Comparison of ENCODE assay signal across 14 mouse cellular contexts in genomic region chr8:107671471-107671870, GRCm38 (mm10).
DNase-seq lines count a peak whose midpoint lies in the region; ATAC-seq and TF ChIP-seq lines count a peak whose summit lies in the region.
"Had no signal": no experiment of that assay in that cellular context is flagged by ENCODE, and none has a peak within 500 bp of the region (broad histone marks: within the 10 kb centered on the region; RNA-seq: fewer than 3 reads in every experiment).

No protein-coding gene starts in this region.

- TF ChIP-seq CTCF in lung, embryonic 14.5 days (IDR thresholded peaks at IDR 0.05; ENCODE audit: low read depth): no peak

- no peak for ATAC-seq in lung, embryonic 14.5 days (ENCODE audit: insufficient read depth)
- peak; percentile 80 for ATAC-seq in hindbrain, embryonic 16.5 days
- ATAC-seq in neural tube, embryonic 15.5 days (ENCODE audit: low FRiP score): peak; percentile 66; the same call in 1 of the 2 replicates
- ATAC-seq in kidney, embryonic 16.5 days (ENCODE audit: low FRiP score, low TSS enrichment): no peak

- no peak overlapping the region for H3K4me2 ChIP-seq in lung, embryonic 14.5 days
- peak overlapping the region; percentile 9 for H3K4me2 ChIP-seq in hindbrain, embryonic 16.5 days (ENCODE audit: low read length)
- H3K4me2 ChIP-seq in neural tube, embryonic 15.5 days: peak overlapping the region; percentile 22; the same call in 1 of the 2 replicates
- no peak overlapping the region for H3K4me2 ChIP-seq in kidney, embryonic 16.5 days (replicated peaks; ENCODE audit: low read depth, low read length)
- H3K4me2 ChIP-seq: limb, embryonic 15.5 days had no signal

- H3K27ac ChIP-seq in lung, embryonic 14.5 days (ENCODE audit: low read depth): no peak overlapping the region
- H3K27ac ChIP-seq in hindbrain, embryonic 16.5 days (ENCODE audit: low read depth, low read length): no peak overlapping the region
- no peak overlapping the region for H3K27ac ChIP-seq in neural tube, embryonic 15.5 days (replicated peaks)
- H3K27ac ChIP-seq in kidney, embryonic 16.5 days (ENCODE audit: low read length): no peak overlapping the region
- H3K27ac ChIP-seq: limb, embryonic 15.5 days; macrophage had no signal

- no peak overlapping the region for H3K4me3 ChIP-seq in lung, embryonic 14.5 days (ENCODE audit: low read depth, low read length)
- H3K4me3 ChIP-seq in hindbrain, embryonic 16.5 days (ENCODE audit: low read length): no peak overlapping the region
- no peak overlapping the region for H3K4me3 ChIP-seq in neural tube, embryonic 15.5 days (replicated peaks)
- no peak overlapping the region for H3K4me3 ChIP-seq in kidney, embryonic 16.5 days (ENCODE audit: low read length)
- H3K4me3 ChIP-seq: limb, embryonic 15.5 days had no signal

- 31% methylated on average over 8 of the region's 8 CpGs for WGBS in lung, embryonic 14.5 days
- 8% methylated on average over 8 of the region's 8 CpGs for WGBS in hindbrain, embryonic 16.5 days
- WGBS in neural tube, embryonic 15.5 days: 15% methylated on average over 8 of the region's 8 CpGs
- WGBS in kidney, embryonic 16.5 days: 41% methylated on average over 8 of the region's 8 CpGs

- no peaks in the 10 kb centered on the region for H3K4me1 ChIP-seq in lung, embryonic 14.5 days (ENCODE audit: insufficient read depth)
- peaks cover 3% of the 10 kb centered on the region for H3K4me1 ChIP-seq in hindbrain, embryonic 16.5 days (ENCODE audit: control insufficient read depth, insufficient read depth, low read depth, low read length)
- H3K4me1 ChIP-seq in neural tube, embryonic 15.5 days: peaks cover 15% of the 10 kb centered on the region; the same call in 1 of the 2 replicates
- H3K4me1 ChIP-seq in kidney, embryonic 16.5 days (ENCODE audit: insufficient read depth, low read length): no peaks in the 10 kb centered on the region

- H3K27me3 ChIP-seq in lung, embryonic 14.5 days (ENCODE audit: insufficient read depth, low read length): no peaks in the 10 kb centered on the region
- no peaks in the 10 kb centered on the region for H3K27me3 ChIP-seq in hindbrain, embryonic 16.5 days (replicated peaks; ENCODE audit: control insufficient read depth, insufficient read depth, low read length)
- no peaks in the 10 kb centered on the region for H3K27me3 ChIP-seq in neural tube, embryonic 15.5 days (replicated peaks)
- H3K27me3 ChIP-seq in kidney, embryonic 16.5 days (ENCODE audit: insufficient read depth, low read length): no peaks in the 10 kb centered on the region

- peak; percentile 44 to 62 for DNase-seq in cerebellum, postnatal 10 days
- no peak for DNase-seq in cerebellum, postnatal 36 days
- DNase-seq in lung, embryonic 14.5 days: peak; percentile 58
- no peak for DNase-seq in lung, postnatal 14 days
- no peak for DNase-seq in adipocyte (ENCODE audit: low spot score)
- DNase-seq: adrenal gland, adult 8-10 months; gastrocnemius, postnatal 14 days; heart, postnatal 4 days had no signal

- H3K36me3 ChIP-seq in lung, embryonic 14.5 days (ENCODE audit: insufficient read depth): no peaks in the 10 kb centered on the region
- no peaks in the 10 kb centered on the region for H3K36me3 ChIP-seq in hindbrain, embryonic 16.5 days (ENCODE audit: control insufficient read depth, insufficient read depth, low read length)
- no peaks in the 10 kb centered on the region for H3K36me3 ChIP-seq in neural tube, embryonic 15.5 days
- H3K36me3 ChIP-seq in kidney, embryonic 16.5 days (ENCODE audit: insufficient read depth, low read length): no peaks in the 10 kb centered on the region
- H3K36me3 ChIP-seq: G1E; limb, embryonic 15.5 days had no signal

- no peaks in the 10 kb centered on the region for H3K9me3 ChIP-seq in lung, embryonic 14.5 days (ENCODE audit: low read depth, low read length)
- H3K9me3 ChIP-seq in hindbrain, embryonic 16.5 days (ENCODE audit: control insufficient read depth, low read length): no peaks in the 10 kb centered on the region
- no peaks in the 10 kb centered on the region for H3K9me3 ChIP-seq in neural tube, embryonic 15.5 days (replicated peaks)
- no peaks in the 10 kb centered on the region for H3K9me3 ChIP-seq in kidney, embryonic 16.5 days (ENCODE audit: low read length)
- H3K9me3 ChIP-seq: limb, embryonic 15.5 days had no signal

- no peak overlapping the region for H3K9ac ChIP-seq in lung, embryonic 14.5 days
- no peak overlapping the region for H3K9ac ChIP-seq in hindbrain, embryonic 16.5 days (ENCODE audit: low read depth, low read length)
- no peak overlapping the region for H3K9ac ChIP-seq in neural tube, embryonic 15.5 days (replicated peaks)
- H3K9ac ChIP-seq in kidney, embryonic 16.5 days (replicated peaks; ENCODE audit: low read length): no peak overlapping the region
- H3K9ac ChIP-seq: limb, embryonic 15.5 days had no signal

Comparison
In these comparisons a context has a peak if more than half of its experiments do, and no peak if none do; other contexts are left out.
1. DNase-seq: peak in cerebellum, postnatal 10 days (2 of 2) and lung, embryonic 14.5 days (single experiment); none in cerebellum, postnatal 36 days (0 of 2), lung, postnatal 14 days (single experiment) and adipocyte (single experiment).
2. ATAC-seq: peak in hindbrain, embryonic 16.5 days (single experiment) and neural tube, embryonic 15.5 days (single experiment); none in lung, embryonic 14.5 days (single experiment) and kidney, embryonic 16.5 days (single experiment).
3. H3K4me2 ChIP-seq: peak in hindbrain, embryonic 16.5 days (single experiment) and neural tube, embryonic 15.5 days (single experiment); none in lung, embryonic 14.5 days (single experiment) and kidney, embryonic 16.5 days (single experiment).